Mouse (Mus musculus): ENCODE measurements around the gene Ntrk3. TPM values are rescaled to one million over a fixed set of nuclear protein-coding genes. Genes with fewer than 3 reads are reported as not detected.

The Ntrk3 gene
- polyA plus RNA-seq, 1 experiment from 2014 or later: 0.16 TPM

DNA sequence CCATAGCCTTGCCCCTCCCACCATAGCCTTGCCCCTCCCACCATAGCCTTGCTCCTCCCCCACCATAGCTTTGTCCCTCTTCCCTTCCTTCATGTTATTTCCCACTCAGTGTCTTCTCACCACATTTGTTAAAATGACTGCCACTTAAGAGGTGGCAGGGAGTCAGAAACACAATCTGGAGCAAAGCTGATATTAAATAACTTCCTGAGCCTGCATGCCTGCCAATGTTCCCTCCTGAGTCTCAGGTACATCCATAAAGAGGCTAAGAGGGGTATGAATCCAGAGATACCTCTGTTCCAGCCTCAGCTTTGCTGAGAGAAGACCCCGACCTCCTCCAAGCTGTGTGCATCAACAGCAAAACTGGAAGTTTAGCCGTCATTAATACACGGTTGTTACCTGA, 172.4 kb downstream of the Ntrk3 start:
- Histone ChIP-seq H3K27me3 (ENCODE audit: low read depth, poor library complexity, severe bottlenecking) (peaks cover 23% of the 10 kb centered on the region), H3K4me3 (no peak overlapping the region), H3K27ac (no peak overlapping the region), H3K36me3 (no peaks in the 10 kb centered on the region), H3K4me1 (no peaks in the 10 kb centered on the region), H3K9me3 (replicated peaks) (no peaks in the 10 kb centered on the region)
- DNase-seq (ENCODE audit: low spot score): no peak
- 93% methylated on average over 3 of the region's 3 CpGs for WGBS

DNA sequence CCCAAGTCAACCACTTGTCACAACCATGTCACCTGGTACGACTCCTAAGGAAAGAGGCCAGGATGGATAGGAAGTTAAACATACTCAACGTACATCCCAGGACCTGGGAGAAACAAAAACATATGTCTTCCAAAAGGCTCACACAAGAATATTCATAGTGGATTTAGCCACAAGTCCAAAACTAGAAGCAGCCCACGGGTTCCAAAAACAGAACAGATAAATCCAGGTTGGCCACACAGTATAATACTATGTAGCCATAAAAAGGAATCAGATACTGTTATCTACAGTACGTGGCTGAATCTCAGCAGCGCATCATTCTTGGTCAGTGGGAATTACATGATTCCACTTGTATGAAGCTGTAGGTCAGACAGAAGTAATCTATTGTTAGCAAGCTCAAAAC, 179.3 kb downstream of the Ntrk3 start:
- H3K36me3 ChIP-seq: no peaks in the 10 kb centered on the region
- no peak overlapping the region for H3K27ac ChIP-seq
- no peaks in the 10 kb centered on the region for H3K4me1 ChIP-seq
- no peak overlapping the region for H3K4me3 ChIP-seq
- 93% methylated on average over 5 of the region's 5 CpGs for WGBS
- no peaks in the 10 kb centered on the region for H3K9me3 ChIP-seq (replicated peaks)
- no peaks in the 10 kb centered on the region for H3K27me3 ChIP-seq (ENCODE audit: low read depth, poor library complexity, severe bottlenecking)
- no peak for DNase-seq (ENCODE audit: low spot score)

DNA sequence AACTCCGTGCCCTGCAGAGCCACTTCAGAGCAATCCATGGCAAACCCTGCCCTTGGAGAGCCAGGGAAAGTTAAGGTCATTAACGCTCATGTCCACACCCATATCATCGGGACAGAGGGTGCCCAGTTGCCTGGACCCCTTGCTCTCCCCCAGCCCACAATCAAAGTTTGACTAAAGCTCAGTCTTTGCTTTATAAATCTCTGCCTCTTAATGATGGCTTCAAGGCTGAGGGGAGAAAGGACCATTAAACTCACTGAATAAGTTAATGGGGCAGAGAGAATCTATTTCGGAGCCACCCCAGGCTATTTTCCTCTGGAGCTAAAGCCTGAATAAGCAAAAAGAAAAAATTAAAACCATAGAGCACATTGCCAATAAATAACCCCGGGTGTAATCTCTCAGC, 182.3 kb downstream of the Ntrk3 start:
- no peak overlapping the region for H3K27ac ChIP-seq
- H3K9me3 ChIP-seq (replicated peaks): no peaks in the 10 kb centered on the region
- H3K4me3 ChIP-seq: no peak overlapping the region
- DNase-seq (ENCODE audit: low spot score): no peak
- 88% methylated on average over 5 of the region's 5 CpGs for WGBS
- H3K27me3 ChIP-seq (ENCODE audit: low read depth, poor library complexity, severe bottlenecking): no peaks in the 10 kb centered on the region
- H3K4me1 ChIP-seq: no peaks in the 10 kb centered on the region
- no peaks in the 10 kb centered on the region for H3K36me3 ChIP-seq

DNA sequence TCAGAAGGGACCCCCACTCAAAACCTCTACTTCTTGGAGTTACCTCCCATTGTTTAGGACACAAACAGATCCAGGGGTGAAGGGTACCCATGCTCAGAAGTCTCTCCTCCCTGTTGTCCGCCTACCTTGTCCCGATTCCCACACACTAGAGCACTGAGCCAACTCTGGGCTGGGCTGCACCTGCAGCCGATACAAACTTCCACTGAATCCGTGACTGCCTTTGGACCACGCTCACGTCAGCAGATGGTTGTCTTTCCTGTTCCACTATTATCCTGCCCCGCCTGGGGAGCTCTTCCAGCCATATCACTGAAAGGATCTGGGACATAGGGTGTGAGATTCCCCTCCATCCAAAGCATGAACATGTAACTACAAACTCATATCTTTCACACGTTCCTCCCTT, 188.4 kb downstream of the Ntrk3 start:
- H3K4me1 ChIP-seq: no peaks in the 10 kb centered on the region
- WGBS: 93% methylated on average over 8 of the region's 8 CpGs
- no peak for DNase-seq (ENCODE audit: low spot score)
- H3K36me3 ChIP-seq: no peaks in the 10 kb centered on the region
- no peak overlapping the region for H3K27ac ChIP-seq
- no peak overlapping the region for H3K4me3 ChIP-seq
- no peaks in the 10 kb centered on the region for H3K9me3 ChIP-seq (replicated peaks)
- no peaks in the 10 kb centered on the region for H3K27me3 ChIP-seq (ENCODE audit: low read depth, poor library complexity, severe bottlenecking)

DNA sequence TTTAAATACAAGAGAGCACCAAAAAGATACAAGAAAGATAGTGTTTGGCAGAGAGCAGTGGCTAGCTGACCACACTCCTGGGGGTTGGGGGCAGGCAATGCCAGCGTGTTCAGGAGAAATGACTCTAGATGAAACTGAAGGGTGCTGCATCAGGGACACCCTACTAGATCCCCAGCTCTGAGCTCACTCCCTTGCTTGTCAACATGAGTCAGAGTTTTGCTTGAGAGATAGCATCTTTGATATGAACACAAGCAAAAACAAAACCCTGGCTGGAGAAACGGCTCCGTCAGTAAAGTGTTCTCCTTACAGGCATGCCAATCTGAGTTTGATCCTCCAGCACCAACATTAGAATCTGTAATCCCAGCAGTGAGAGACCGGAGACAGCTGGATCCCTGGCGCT, 189.1 kb downstream of the Ntrk3 start:
- DNase-seq (ENCODE audit: low spot score): no peak
- Histone ChIP-seq H3K4me1 (no peaks in the 10 kb centered on the region), H3K4me3 (no peak overlapping the region), H3K27ac (no peak overlapping the region), H3K27me3 (ENCODE audit: low read depth, poor library complexity, severe bottlenecking) (no peaks in the 10 kb centered on the region), H3K36me3 (no peaks in the 10 kb centered on the region), H3K9me3 (replicated peaks) (no peaks in the 10 kb centered on the region)
- WGBS: 91% methylated on average over 5 of the region's 5 CpGs

DNA sequence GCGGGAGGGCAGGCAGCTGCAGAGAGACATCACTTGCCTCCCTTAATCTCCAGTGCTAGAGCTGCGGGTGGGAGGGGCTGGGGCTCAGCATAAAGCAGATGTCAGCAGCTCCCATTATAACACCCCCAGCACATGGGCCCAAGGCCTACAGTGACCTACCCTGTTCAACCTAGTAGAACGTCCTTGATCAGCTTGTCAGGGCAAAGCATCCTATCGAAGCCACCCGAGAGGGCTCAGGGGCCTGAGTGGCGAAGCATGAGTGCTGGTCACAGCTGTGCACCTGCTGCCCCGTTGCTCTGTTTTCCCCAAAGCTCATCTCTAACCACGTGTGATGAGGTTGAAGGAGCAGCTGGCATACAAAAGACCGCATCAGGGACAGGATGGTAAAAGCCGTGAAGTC, 191.3 kb downstream of the Ntrk3 start:
- Histone ChIP-seq H3K36me3 (no peaks in the 10 kb centered on the region), H3K4me1 (no peaks in the 10 kb centered on the region), H3K27ac (no peak overlapping the region), H3K27me3 (ENCODE audit: low read depth, poor library complexity, severe bottlenecking) (no peaks in the 10 kb centered on the region), H3K9me3 (replicated peaks) (no peaks in the 10 kb centered on the region), H3K4me3 (no peak overlapping the region)
- DNase-seq (ENCODE audit: low spot score): no peak
- 78% methylated on average over 10 of the region's 10 CpGs for WGBS

GRCm38 (mm10) chr7:78542468-78542867, 195.3 kb downstream of the Ntrk3 start:
- 77% methylated on average over 4 of the region's 4 CpGs for WGBS
- H3K27me3 ChIP-seq (ENCODE audit: low read depth, poor library complexity, severe bottlenecking): no peaks in the 10 kb centered on the region
- no peak for DNase-seq (ENCODE audit: low spot score)
- H3K4me1 ChIP-seq: no peaks in the 10 kb centered on the region
- H3K9me3 ChIP-seq (replicated peaks): no peaks in the 10 kb centered on the region
- H3K4me3 ChIP-seq: no peak overlapping the region
- no peak overlapping the region for H3K27ac ChIP-seq
- H3K36me3 ChIP-seq: no peaks in the 10 kb centered on the region

DNA sequence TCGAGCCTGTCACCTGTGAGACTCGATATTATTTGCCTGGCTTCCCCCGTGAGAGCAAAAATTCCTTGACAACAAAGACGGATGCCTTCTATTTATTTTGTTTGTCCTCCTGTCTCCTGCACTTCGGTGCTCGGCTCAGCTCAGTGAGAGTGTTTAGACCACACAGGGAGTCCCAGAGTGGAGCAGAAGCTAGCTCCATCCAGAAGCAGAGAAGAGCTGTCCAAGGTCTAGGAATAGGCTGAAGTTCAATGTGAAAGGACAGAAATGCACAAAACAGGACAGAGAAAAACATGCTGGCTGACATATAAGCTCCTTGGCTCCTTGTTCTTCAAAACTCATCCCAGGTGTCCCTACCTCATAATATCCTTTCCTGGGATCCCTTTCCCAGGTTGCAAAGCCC, 207.5 kb downstream of the Ntrk3 start:
- DNase-seq (ENCODE audit: low spot score): no peak
- H3K27ac ChIP-seq: no peak overlapping the region
- 70% methylated on average over 6 of the region's 6 CpGs for WGBS
- H3K27me3 ChIP-seq (ENCODE audit: low read depth, poor library complexity, severe bottlenecking): no peaks in the 10 kb centered on the region
- H3K4me3 ChIP-seq: no peak overlapping the region
- H3K36me3 ChIP-seq: no peaks in the 10 kb centered on the region
- no peaks in the 10 kb centered on the region for H3K4me1 ChIP-seq
- H3K9me3 ChIP-seq (replicated peaks): no peaks in the 10 kb centered on the region

DNA sequence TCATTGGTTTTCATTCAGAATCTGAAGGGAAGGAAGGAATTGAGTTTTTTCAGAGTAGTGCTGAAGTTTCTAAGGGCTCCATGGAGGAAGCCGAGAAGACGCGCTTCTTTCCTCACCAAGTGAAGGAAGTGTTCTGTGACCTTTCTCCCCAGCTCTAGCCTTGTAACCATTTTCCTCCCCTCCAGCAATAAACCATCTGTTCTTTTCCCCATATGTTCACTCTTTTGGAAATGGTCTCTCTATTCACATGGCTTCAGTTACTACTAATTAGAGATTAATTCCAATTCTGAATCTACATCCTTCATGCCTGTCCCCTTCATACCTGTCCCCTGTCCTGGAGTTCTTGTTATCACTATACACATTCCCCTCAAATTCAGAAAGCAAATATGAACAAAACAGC, 209.8 kb downstream of the Ntrk3 start:
- no peaks in the 10 kb centered on the region for H3K9me3 ChIP-seq (replicated peaks)
- no peak overlapping the region for H3K4me3 ChIP-seq
- H3K27me3 ChIP-seq (ENCODE audit: low read depth, poor library complexity, severe bottlenecking): no peaks in the 10 kb centered on the region
- H3K4me1 ChIP-seq: no peaks in the 10 kb centered on the region
- no peaks in the 10 kb centered on the region for H3K36me3 ChIP-seq
- WGBS: 81% methylated on average over 3 of the region's 3 CpGs
- DNase-seq (ENCODE audit: low spot score): no peak
- no peak overlapping the region for H3K27ac ChIP-seq

DNA sequence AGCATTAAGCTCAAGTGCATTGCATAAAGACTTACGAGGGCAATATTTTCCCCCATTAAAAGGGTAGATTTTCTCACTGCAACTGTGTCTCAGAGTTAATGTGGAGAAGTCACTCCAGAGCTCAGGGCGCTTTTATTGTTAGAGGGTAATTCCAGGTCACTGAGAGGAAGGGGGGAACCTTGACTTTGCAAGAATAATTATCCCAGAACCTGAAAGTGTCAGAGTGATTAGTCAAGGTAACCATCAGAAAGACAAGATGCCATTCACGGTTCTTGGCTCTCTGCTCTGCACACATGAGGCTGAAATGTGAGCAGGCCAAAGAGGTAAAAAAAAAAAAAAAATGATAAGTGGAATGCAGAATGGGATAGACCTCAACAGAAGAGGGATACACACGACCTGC, 210.2 kb downstream of the Ntrk3 start:
- no peaks in the 10 kb centered on the region for H3K27me3 ChIP-seq (ENCODE audit: low read depth, poor library complexity, severe bottlenecking)

GRCm38 (mm10) chr7:78520243-78520927, 217.4 kb downstream of the Ntrk3 start:
- WGBS: 88% methylated on average over 9 of the region's 9 CpGs
- Histone ChIP-seq H3K9me3 (replicated peaks) (no peaks in the 10 kb centered on the region), H3K4me3 (no peak overlapping the region), H3K4me1 (no peaks in the 10 kb centered on the region), H3K27me3 (ENCODE audit: low read depth, poor library complexity, severe bottlenecking) (no peaks in the 10 kb centered on the region), H3K36me3 (no peaks in the 10 kb centered on the region), H3K27ac (no peak overlapping the region)
- DNase-seq (ENCODE audit: low spot score): no peak

More for the DNA sequence above, 210.2 kb downstream of the Ntrk3 start:
- Histone ChIP-seq H3K9me3 (replicated peaks) (no peaks in the 10 kb centered on the region), H3K36me3 (no peaks in the 10 kb centered on the region), H3K27ac (no peak overlapping the region), H3K4me3 (no peak overlapping the region), H3K4me1 (no peaks in the 10 kb centered on the region)
- DNase-seq (ENCODE audit: low spot score): no peak
- 55% methylated on average over 4 of the region's 4 CpGs for WGBS

GRCm38 (mm10) chr7:78519689-78520088, 218.1 kb downstream of the Ntrk3 start:
- no peaks in the 10 kb centered on the region for H3K9me3 ChIP-seq (replicated peaks)
- WGBS: 85% methylated on average over 3 of the region's 3 CpGs

GRCm38 (mm10) chr7:78518760-78519363, 218.9 kb downstream of the Ntrk3 start:
- Histone ChIP-seq H3K4me1 (no peaks in the 10 kb centered on the region), H3K27me3 (ENCODE audit: low read depth, poor library complexity, severe bottlenecking) (no peaks in the 10 kb centered on the region), H3K27ac (no peak overlapping the region), H3K4me3 (no peak overlapping the region), H3K36me3 (no peaks in the 10 kb centered on the region), H3K9me3 (replicated peaks) (no peaks in the 10 kb centered on the region)
- WGBS: 88% methylated on average over 5 of the region's 5 CpGs
- no peak for DNase-seq (ENCODE audit: low spot score)

More at GRCm38 (mm10) chr7:78519689-78520088, 218.1 kb downstream of the Ntrk3 start:
- H3K36me3 ChIP-seq: no peaks in the 10 kb centered on the region
- no peak overlapping the region for H3K4me3 ChIP-seq
- H3K4me1 ChIP-seq: no peaks in the 10 kb centered on the region
- H3K27me3 ChIP-seq (ENCODE audit: low read depth, poor library complexity, severe bottlenecking): no peaks in the 10 kb centered on the region
- no peak for DNase-seq (ENCODE audit: low spot score)
- no peak overlapping the region for H3K27ac ChIP-seq
